Mouse (Mus musculus) forebrain, embryonic 10.5 days (tissue): ENCODE measurements around the gene Capn15. TPM values are rescaled to one million over a fixed set of nuclear protein-coding genes. Genes with fewer than 3 reads are reported as not detected.

Experiments
- DNase-seq: peaks from one replicate; pipeline ENCODE4 v3.0.0-alpha.2; 2017; ENCODE audit warnings: low spot score; ENCODE audit errors: extremely low spot score
- H3K27ac ChIP-seq: fragments of 300-500 bp; sonication (generic); 2 replicates; pipeline ENCODE4 v1.5.1; 2016; ENCODE audit warnings: mild to moderate bottlenecking
- H3K27me3 ChIP-seq: fragments of 300-500 bp; sonication (generic); 2 replicates; pipeline ENCODE4 v1.6.1; 2016; ENCODE audit warnings: mild to moderate bottlenecking; ENCODE audit not compliant: poor library complexity, severe bottlenecking
- H3K36me3 ChIP-seq: fragments of 300-500 bp; sonication (generic); replicated peaks from 2 replicates; pipeline ENCODE4 v1.6.1; 2016; ENCODE audit warnings: mild to moderate bottlenecking, moderate library complexity
- H3K4me1 ChIP-seq: fragments of 300-500 bp; sonication (generic); 2 replicates; pipeline ENCODE4 v1.6.1; 2016
- H3K4me3 ChIP-seq: fragments of 300-500 bp; sonication (generic); 2 replicates; pipeline ENCODE4 v1.5.1; 2016; ENCODE audit warnings: mild to moderate bottlenecking, moderate library complexity
- H3K9me3 ChIP-seq: fragments of 300-500 bp; sonication (generic); 2 replicates; pipeline ENCODE4 v1.6.1; 2016; ENCODE audit warnings: mild to moderate bottlenecking, moderate library complexity
- WGBS: fragments of 180-500 bp; shearing (Covaris S2); methylation state at CpG from one replicate; pipeline ENCODE4 v1.1.7; 2016; 5-methylcytosine and 5-hydroxymethylcytosine counted together
- polyA plus RNA-seq: library from polyadenylated mRNA; unstranded; fragments of >200 nt; fragmentation: Nextera tagmentation; extraction: Ambion mirVana; gene quantifications from 2 replicates; pipeline ENCODE4 v1.2.1, GENCODE M21; 2016

The Capn15 gene
- polyA plus RNA-seq, 1 experiment from 2014 or later, result 31.8 TPM

- peaks cover 83% of the 10 kb centered on the region for H3K36me3 ChIP-seq
Observed at GRCm38 (mm10) chr17:26013711-26014110, 28.1 kb upstream of the Capn15 start.

GRCm38 (mm10) chr17:26011841-26012460 lies 26.4 kb upstream of the Capn15 start:
- Histone ChIP-seq H3K27ac (no peak overlapping the region), H3K9me3 (no peaks in the 10 kb centered on the region), H3K4me1 (0 out of 2 replicates have a peak, but pooled peaks cover 3% of the 10 kb centered on the region), H3K4me3 (peak overlapping the region; percentile 7; the same call in 1 of the 2 replicates), H3K27me3 (no peaks in the 10 kb centered on the region), H3K36me3 (peaks cover 88% of the 10 kb centered on the region)
- 14% methylated on average over 15 of the region's 15 CpGs for WGBS
- peak; percentile 55 for DNase-seq

More at GRCm38 (mm10) chr17:26013711-26014110, 28.1 kb upstream of the Capn15 start:
- no peak for DNase-seq
- H3K27ac ChIP-seq, result no peak overlapping the region
- whole genome bisulfite sequencing, result 87% methylated on average over 10 of the region's 10 CpGs
- no peaks in the 10 kb centered on the region for H3K9me3 ChIP-seq
- H3K27me3 ChIP-seq, result no peaks in the 10 kb centered on the region
- no peak overlapping the region for H3K4me3 ChIP-seq
- 0 out of 2 replicates have a peak, but pooled peaks cover 3% of the 10 kb centered on the region for H3K4me1 ChIP-seq

- Histone ChIP-seq H3K27ac (no peak overlapping the region), H3K27me3 (no peaks in the 10 kb centered on the region), H3K4me3 (no peak overlapping the region), H3K36me3 (peaks cover 93% of the 10 kb centered on the region), H3K4me1 (0 out of 2 replicates have a peak, but pooled peaks cover 3% of the 10 kb centered on the region), H3K9me3 (no peaks in the 10 kb centered on the region)
- peak; percentile 61 for DNase-seq
- 35% methylated on average over 4 of the region's 4 CpGs for WGBS
Observed at GRCm38 (mm10) chr17:26009540-26009939, 23.9 kb upstream of the Capn15 start.

- 89% methylated on average over 7 of the region's 7 CpGs for WGBS
- no peak for DNase-seq
- Histone ChIP-seq H3K4me1 (0 out of 2 replicates have a peak, but pooled peaks cover 3% of the 10 kb centered on the region), H3K36me3 (peaks cover 93% of the 10 kb centered on the region), H3K4me3 (no peak overlapping the region), H3K9me3 (no peaks in the 10 kb centered on the region), H3K27ac (no peak overlapping the region), H3K27me3 (no peaks in the 10 kb centered on the region)
Observed at GRCm38 (mm10) chr17:26008787-26009186, 23.2 kb upstream of the Capn15 start.

- Histone ChIP-seq H3K4me3 (no peak overlapping the region), H3K4me1 (0 out of 2 replicates have a peak, but pooled peaks cover 3% of the 10 kb centered on the region), H3K27ac (no peak overlapping the region), H3K27me3 (no peaks in the 10 kb centered on the region), H3K9me3 (no peaks in the 10 kb centered on the region), H3K36me3 (peaks cover 93% of the 10 kb centered on the region)
- no peak for DNase-seq
Observed at GRCm38 (mm10) chr17:26008331-26008730, 22.7 kb upstream of the Capn15 start.

GRCm38 (mm10) chr17:26007646-26008045 lies 22.1 kb upstream of the Capn15 start:
- H3K9me3 ChIP-seq, result no peaks in the 10 kb centered on the region
- H3K4me3 ChIP-seq, result no peak overlapping the region
- WGBS, result 82% methylated on average over 2 of the region's 2 CpGs
- no peak overlapping the region for H3K27ac ChIP-seq
- DNase-seq, result no peak
- H3K27me3 ChIP-seq, result no peaks in the 10 kb centered on the region
- H3K36me3 ChIP-seq, result peaks cover 93% of the 10 kb centered on the region
- H3K4me1 ChIP-seq, result 0 out of 2 replicates have a peak, but pooled peaks cover 3% of the 10 kb centered on the region

- no peak for DNase-seq
- H3K36me3 ChIP-seq, result peaks cover 92% of the 10 kb centered on the region
- WGBS, result 88% methylated on average over 10 of the region's 10 CpGs
Observed at GRCm38 (mm10) chr17:26005731-26006450, 20.3 kb upstream of the Capn15 start.

GRCm38 (mm10) chr17:26004711-26005110 lies 19.1 kb upstream of the Capn15 start:
- H3K36me3 ChIP-seq, result peaks cover 87% of the 10 kb centered on the region
- no peaks in the 10 kb centered on the region for H3K4me1 ChIP-seq
- no peak overlapping the region for H3K27ac ChIP-seq
- H3K27me3 ChIP-seq, result no peaks in the 10 kb centered on the region
- WGBS, result 91% methylated on average over 15 of the region's 15 CpGs
- DNase-seq, result no peak
- H3K9me3 ChIP-seq, result no peaks in the 10 kb centered on the region
- no peak overlapping the region for H3K4me3 ChIP-seq

More at GRCm38 (mm10) chr17:26005731-26006450, 20.3 kb upstream of the Capn15 start:
- H3K9me3 ChIP-seq, result no peaks in the 10 kb centered on the region
- no peak overlapping the region for H3K4me3 ChIP-seq
- no peak overlapping the region for H3K27ac ChIP-seq
- no peaks in the 10 kb centered on the region for H3K4me1 ChIP-seq
- no peaks in the 10 kb centered on the region for H3K27me3 ChIP-seq

- Histone ChIP-seq H3K9me3 (no peaks in the 10 kb centered on the region), H3K4me1 (no peaks in the 10 kb centered on the region), H3K4me3 (no peak overlapping the region), H3K27me3 (no peaks in the 10 kb centered on the region), H3K36me3 (peaks cover 87% of the 10 kb centered on the region), H3K27ac (no peak overlapping the region)
- 95% methylated on average over 2 of the region's 2 CpGs for WGBS
- no peak for DNase-seq
Observed at GRCm38 (mm10) chr17:26003864-26004263, 18.3 kb upstream of the Capn15 start.

GRCm38 (mm10) chr17:25998425-25998824 lies 12.8 kb upstream of the Capn15 start:
- Histone ChIP-seq H3K36me3 (peaks cover 83% of the 10 kb centered on the region), H3K4me3 (no peak overlapping the region)

GRCm38 (mm10) chr17:25993489-25993888 lies 7.9 kb upstream of the Capn15 start:
- Histone ChIP-seq H3K4me3 (no peak overlapping the region), H3K36me3 (peaks cover 92% of the 10 kb centered on the region), H3K4me1 (no peaks in the 10 kb centered on the region), H3K27ac (no peak overlapping the region), H3K27me3 (no peaks in the 10 kb centered on the region), H3K9me3 (no peaks in the 10 kb centered on the region)
- WGBS, result 89% methylated on average over 3 of the region's 3 CpGs
- no peak for DNase-seq

More at GRCm38 (mm10) chr17:25998425-25998824, 12.8 kb upstream of the Capn15 start:
- 92% methylated on average over 11 of the region's 11 CpGs for WGBS
- DNase-seq, result no peak
- Histone ChIP-seq H3K9me3 (no peaks in the 10 kb centered on the region), H3K4me1 (no peaks in the 10 kb centered on the region), H3K27me3 (no peaks in the 10 kb centered on the region), H3K27ac (no peak overlapping the region)

GRCm38 (mm10) chr17:25992274-25992673 lies 6.7 kb upstream of the Capn15 start:
- H3K4me3 ChIP-seq, result no peak overlapping the region
- WGBS, result 97% methylated on average over 4 of the region's 4 CpGs
- peaks cover 90% of the 10 kb centered on the region for H3K36me3 ChIP-seq
- H3K4me1 ChIP-seq, result no peaks in the 10 kb centered on the region
- H3K27me3 ChIP-seq, result no peaks in the 10 kb centered on the region
- no peaks in the 10 kb centered on the region for H3K9me3 ChIP-seq
- DNase-seq, result no peak
- H3K27ac ChIP-seq, result no peak overlapping the region

- Histone ChIP-seq H3K4me3 (no peak overlapping the region), H3K4me1 (peaks cover 8% of the 10 kb centered on the region), H3K27ac (no peak overlapping the region), H3K36me3 (peaks cover 73% of the 10 kb centered on the region), H3K27me3 (no peaks in the 10 kb centered on the region), H3K9me3 (no peaks in the 10 kb centered on the region)
- 90% methylated on average over 5 of the region's 5 CpGs for WGBS
- DNase-seq, result no peak
Observed at GRCm38 (mm10) chr17:25990331-25990730, 4.7 kb upstream of the Capn15 start.
